Mouse (Mus musculus) heart, postnatal 14 days (tissue): Measurements from ENCODE around the gene Agbl4. TPM values are rescaled to one million over a fixed set of nuclear protein-coding genes. Genes with fewer than 3 reads are reported as not detected.

Experiments used
- DNase-seq, 2 experiments: peaks; one replicate each; pipeline ENCODE4 v3.0.0; 2021 to 2022
- intact Hi-C: fragments of 180-260 bp; cut with DNase I; formaldehyde crosslinking; loops from one replicate; pipeline ENCODE4 v1.15.1; 2025
- total RNA-seq, 2 experiments: library from RNA; stranded (reverse); gene quantifications; 2 replicates each; pipeline ENCODE4 v1.2.3; 2021

Agbl4 gene
- total RNA-seq, 2 experiments from 2014 or later: 0.51 to 0.79 TPM

GRCm38 (mm10) chr4:111528961-111529360 lies 1131.5 kb downstream of the Agbl4 start:
- DNase-seq: no peak
- intact Hi-C loops: no loop called here

- no peak for DNase-seq
- intact Hi-C loops: no loop called here
Measured at GRCm38 (mm10) chr4:111529996-111530395, 1132.5 kb downstream of the Agbl4 start.

- intact Hi-C loops: no loop called here
- DNase-seq: no peak
Measured at GRCm38 (mm10) chr4:111530537-111530936, 1133.1 kb downstream of the Agbl4 start.

- intact Hi-C loops: no loop called here
Measured at GRCm38 (mm10) chr4:111544684-111545083, 1147.2 kb downstream of the Agbl4 start.

GRCm38 (mm10) chr4:111546009-111546408 lies 1148.5 kb downstream of the Agbl4 start:
- DNase-seq: no peak
- intact Hi-C loops: no loop called here

More at GRCm38 (mm10) chr4:111544684-111545083, 1147.2 kb downstream of the Agbl4 start:
- DNase-seq: no peak

GRCm38 (mm10) chr4:111555426-111555825 lies 1158.0 kb downstream of the Agbl4 start:
- intact Hi-C loops: no loop called here

GRCm38 (mm10) chr4:111577087-111577773 lies 1179.8 kb downstream of the Agbl4 start:
- DNase-seq: no peak
- intact Hi-C loops: no loop called here

More at GRCm38 (mm10) chr4:111555426-111555825, 1158.0 kb downstream of the Agbl4 start:
- no peak for DNase-seq

- DNase-seq: no peak
- intact Hi-C loops: no loop called here
Measured at GRCm38 (mm10) chr4:111579115-111579862, 1181.8 kb downstream of the Agbl4 start.

- no peak for DNase-seq
- intact Hi-C loops: no loop called here
Measured at GRCm38 (mm10) chr4:111579863-111580224, 1182.4 kb downstream of the Agbl4 start.

- DNase-seq: no peak
- intact Hi-C loops: no loop called here
Measured at GRCm38 (mm10) chr4:111580239-111580638, 1182.8 kb downstream of the Agbl4 start.

GRCm38 (mm10) chr4:111583562-111584237 lies 1186.2 kb downstream of the Agbl4 start:
- DNase-seq: no peak
- intact Hi-C loops: no loop called here

GRCm38 (mm10) chr4:111584286-111584685 lies 1186.8 kb downstream of the Agbl4 start:
- intact Hi-C loops: no loop called here

GRCm38 (mm10) chr4:111588211-111588610 lies 1190.8 kb downstream of the Agbl4 start:
- intact Hi-C loops: no loop called here
- no peak for DNase-seq

More at GRCm38 (mm10) chr4:111584286-111584685, 1186.8 kb downstream of the Agbl4 start:
- no peak for DNase-seq

- no peak for DNase-seq
- intact Hi-C loops: no loop called here
Measured at GRCm38 (mm10) chr4:111589467-111590170, 1192.2 kb downstream of the Agbl4 start.

GRCm38 (mm10) chr4:111594655-111595295 lies 1197.3 kb downstream of the Agbl4 start:
- intact Hi-C loops: no loop called here
- DNase-seq: no peak

GRCm38 (mm10) chr4:111597249-111597661 lies 1199.8 kb downstream of the Agbl4 start:
- intact Hi-C loops: no loop called here

GRCm38 (mm10) chr4:111597986-111598385 lies 1200.5 kb downstream of the Agbl4 start:
- no peak for DNase-seq
- intact Hi-C loops: no loop called here

More at GRCm38 (mm10) chr4:111597249-111597661, 1199.8 kb downstream of the Agbl4 start:
- peak; percentile 26 to 35 for DNase-seq

GRCm38 (mm10) chr4:111603194-111603593 lies 1205.7 kb downstream of the Agbl4 start:
- DNase-seq: no peak
- intact Hi-C loops: no loop called here

- no peak for DNase-seq
- intact Hi-C loops: no loop called here
Measured at GRCm38 (mm10) chr4:111607826-111608500, 1210.5 kb downstream of the Agbl4 start.
